Mouse (Mus musculus) spleen, postnatal 10 days (tissue): ENCODE results near the gene Slc35d2.
A peak's percentile ranks its signal among the peaks of the same experiment; 100 is the strongest.

Source experiments
- DNase-seq, 2 experiments: peaks; one replicate each; pipeline ENCODE4 v3.0.0; 2021 to 2022; ENCODE audit warnings: low spot score in 2 of 2

The Slc35d2 gene

DNA sequence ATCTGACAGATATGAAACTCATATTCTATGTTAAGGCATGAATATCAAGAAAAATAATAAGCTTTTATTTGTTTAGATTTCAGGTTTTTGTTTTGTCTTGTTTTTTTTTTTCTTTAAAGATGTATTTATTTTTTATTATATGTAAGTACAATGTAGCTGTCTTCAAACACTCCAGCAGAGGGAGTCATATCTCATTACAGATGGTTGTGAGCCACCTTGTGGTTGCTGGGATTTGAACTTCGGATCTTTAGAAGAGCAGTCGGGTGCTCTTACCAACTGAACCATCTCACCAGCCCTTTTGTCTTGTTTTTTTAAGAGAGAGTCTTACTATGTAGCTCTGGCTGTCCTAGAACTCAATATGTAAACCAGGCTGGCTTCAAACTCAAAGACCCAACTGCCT, 11.7 kb downstream of the Slc35d2 start:
- DNase-seq = no peak

DNA sequence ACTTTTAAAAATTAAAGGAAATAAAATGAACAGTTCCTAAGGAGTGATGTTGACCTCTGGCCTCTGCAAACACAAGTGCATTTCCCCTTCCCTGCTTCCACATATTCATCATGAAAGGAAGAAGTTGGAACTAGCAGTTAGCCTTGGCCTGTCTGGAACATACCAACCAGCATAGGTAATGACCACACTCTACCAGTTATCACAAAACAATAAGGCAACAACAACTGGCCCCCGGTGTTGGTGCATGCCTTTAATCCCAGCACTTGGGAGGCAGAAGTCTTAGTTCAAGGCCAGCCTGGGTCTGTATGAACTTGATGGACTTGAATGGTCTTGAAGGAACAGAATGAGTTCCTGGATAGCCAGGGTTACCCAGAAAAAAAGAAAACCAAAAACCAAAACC, 18.7 kb downstream of the Slc35d2 start:
- no peak for DNase-seq

DNA sequence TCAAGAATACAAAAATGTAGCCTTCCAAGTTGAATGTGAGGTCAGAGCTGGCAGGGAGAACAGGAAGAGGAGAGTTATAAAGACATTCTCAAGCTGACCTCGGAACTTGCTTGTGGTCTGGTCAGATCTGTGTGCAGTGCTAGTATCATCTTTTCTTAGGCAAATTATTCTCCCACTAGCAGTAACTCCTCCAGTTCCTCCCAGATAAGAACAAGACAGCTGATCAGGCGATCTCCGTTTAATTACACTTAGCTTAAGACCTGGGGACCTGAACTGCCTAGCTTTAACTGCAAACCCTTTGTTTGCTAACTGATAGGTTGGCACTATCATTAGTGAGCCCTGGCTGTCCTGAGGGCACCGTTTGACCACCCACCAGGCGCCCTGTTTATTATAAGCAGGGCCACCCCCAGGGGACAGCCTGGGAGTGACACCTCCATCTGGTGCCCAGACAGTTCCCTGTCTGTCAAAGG, 20.8 kb downstream of the Slc35d2 start:
- no peak for DNase-seq

DNA sequence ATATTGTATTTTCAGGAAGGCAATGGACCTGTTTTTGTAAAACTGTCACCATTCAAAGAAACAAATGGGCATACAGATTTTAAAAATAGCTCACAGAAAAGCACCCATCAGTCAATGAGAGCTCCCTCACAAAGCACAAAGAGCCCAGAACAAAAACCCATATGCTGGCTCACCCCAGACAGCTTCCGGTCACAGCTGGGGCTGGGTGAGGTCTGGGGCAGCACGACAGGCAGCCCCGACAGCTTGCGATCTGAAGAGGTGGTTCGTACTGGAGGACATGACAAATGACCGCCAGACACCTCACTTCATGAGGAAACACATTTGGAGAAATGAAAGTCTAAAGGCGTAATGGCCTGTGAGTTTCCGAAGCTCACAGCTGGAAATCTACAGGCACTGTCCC, 21.6 kb downstream of the Slc35d2 start:
- DNase-seq = no peak

DNA sequence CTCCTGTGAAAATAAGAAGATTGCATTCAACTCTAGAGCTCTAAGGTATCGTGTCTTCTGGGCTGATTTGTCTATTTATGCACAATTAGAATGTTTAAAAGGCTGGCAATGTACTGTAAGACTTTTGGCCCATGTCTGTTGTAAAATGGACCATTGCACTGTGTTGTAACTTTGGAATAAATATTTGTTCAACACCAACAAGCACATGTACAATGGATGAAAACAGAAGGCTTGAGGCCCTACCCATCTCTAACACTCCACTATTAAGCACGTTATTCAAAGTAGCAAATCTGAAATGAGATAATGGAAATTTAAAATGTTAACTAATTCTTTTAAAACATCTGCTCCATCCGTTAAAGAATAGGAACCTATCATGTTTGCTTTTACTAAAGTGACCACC, 22.1 kb downstream of the Slc35d2 start:
- DNase-seq = no peak

DNA sequence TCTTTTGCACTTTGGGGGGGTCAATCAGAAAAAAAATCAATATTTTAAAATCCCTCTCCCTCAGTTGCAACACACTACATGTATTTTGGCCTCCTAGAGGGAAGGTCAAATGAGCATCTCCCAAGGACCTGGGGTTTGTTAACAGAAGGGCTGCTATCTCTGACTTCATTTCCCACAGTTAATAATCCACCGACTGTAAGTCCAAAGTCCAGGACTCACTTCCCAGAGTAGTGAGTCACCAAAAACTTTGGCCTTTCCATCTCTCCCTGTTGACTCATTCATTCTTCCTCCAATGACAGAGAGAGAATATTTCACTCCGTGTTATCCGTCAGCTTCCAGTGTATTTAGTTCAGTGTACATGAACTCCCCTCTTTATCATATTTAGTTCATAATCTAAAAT, 23.5 kb downstream of the Slc35d2 start:
- no peak for DNase-seq

DNA sequence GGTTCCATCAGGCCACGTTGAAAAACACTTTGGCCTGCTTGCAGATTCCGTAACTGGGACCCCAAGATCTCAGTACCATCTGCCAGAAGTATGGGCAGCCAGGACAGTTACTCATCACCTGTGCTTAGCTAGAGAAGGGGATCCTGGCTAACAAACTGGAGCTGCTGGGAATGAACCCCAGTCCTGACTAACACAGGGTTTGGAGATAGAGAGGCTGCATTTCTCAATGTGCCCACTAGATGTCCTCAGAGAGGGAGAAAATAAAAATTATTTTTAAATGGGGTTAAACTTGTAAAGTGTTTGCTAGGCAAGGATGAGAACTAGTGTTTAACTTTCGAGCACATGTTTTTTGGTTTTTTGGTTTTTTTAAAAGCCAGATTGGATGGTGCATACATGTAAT, 29.0 kb downstream of the Slc35d2 start:
- peak; percentile 28 to 56 for DNase-seq

DNA sequence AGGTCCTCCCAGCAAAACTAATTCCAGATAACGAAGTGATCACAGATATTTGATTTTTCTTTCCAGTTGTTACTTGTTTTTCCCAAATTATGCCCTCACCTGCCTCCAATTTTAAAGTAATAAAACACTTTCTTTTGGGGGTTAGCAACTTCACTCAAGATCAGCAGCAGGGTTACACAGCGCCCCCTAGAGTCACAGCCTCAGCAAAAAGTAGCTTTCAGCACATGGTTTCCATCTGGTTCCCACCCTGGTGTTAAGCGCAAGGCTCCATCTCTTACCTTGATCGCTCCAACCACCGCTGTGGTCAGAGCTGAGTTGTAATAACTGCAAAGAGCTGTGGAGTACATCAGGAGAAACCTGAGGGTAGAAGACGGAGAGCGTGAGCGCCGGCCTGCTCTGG, 30.2 kb downstream of the Slc35d2 start:
- DNase-seq = peak; percentile 21 to 64

DNA sequence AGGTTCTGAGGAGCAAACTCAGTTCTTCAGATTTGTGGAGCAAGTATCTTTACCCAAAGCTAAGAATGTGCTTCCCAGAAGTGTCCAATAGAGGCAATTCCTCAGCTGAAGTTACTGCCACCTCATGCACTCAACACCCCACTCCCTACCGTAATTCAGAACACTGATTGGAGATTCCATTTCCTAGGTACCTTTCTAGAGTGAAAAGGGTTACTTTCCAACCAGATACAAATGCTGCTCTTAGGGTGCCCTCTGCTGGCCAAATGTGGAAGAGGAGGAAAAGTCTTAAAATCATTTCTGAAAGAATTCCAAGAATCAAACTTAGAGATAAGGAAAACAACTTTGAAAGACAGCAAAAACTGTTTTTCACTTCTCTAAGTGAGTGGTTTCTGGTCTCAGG, 35.8 kb downstream of the Slc35d2 start:
- peak; percentile 32 to 73 for DNase-seq

DNA sequence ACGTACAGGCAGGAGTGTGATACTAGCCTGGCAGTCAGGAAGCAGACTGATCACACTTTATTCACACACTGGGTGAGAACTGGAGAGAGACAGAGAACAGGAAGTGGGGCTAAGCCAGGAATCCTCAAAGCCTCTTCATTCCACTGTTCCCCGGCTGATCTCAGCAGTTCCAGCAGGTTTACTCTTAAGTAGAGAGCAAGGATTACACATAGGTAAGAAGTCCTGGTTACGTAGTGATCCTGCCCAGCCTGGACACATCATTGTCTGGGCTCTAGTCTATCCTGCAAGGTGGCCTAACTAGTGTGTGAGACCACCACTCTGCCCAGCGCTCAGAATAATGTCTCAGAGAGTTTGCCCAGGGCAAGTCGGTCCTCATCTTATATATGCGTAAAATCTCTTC, 36.4 kb downstream of the Slc35d2 start:
- DNase-seq = no peak

DNA sequence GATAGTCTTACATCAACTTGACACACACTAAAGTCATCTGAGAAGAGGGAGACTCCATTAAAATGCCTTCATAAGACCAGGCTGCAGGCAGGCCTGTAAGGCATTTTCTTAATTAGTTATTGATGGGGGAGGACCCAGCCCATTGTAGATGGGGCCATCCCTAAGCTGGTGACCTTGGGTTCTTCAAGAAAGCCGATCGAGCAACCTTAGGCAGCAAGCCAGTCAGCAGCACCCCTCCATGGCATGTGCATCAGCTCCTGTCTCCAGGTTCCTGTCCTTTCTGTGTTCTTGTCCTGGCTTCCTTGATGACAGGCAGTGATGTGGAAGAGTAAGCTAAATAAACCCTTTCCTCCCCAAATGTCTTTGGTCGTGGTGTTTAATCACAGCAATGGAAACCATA, 37.0 kb downstream of the Slc35d2 start:
- DNase-seq = no peak

DNA sequence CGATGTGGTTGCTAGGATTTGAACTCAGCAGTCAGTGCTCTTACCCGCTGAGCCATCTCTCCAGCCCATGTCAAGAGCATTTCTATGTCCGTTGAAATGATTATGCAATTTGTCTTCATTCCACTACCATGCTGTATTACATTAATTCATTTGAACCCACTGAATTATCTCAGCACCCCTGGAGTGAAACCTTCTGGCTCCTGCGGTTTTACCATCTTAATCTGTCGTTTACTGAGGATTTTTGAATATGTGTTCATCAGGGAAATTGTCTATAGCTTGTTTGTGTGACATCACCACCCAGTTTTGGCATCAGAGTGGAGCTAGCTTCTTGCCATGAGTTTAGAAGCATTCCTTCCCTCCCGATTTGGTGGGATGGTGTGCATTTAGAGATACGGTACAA, 38.2 kb downstream of the Slc35d2 start:
- DNase-seq = no peak

DNA sequence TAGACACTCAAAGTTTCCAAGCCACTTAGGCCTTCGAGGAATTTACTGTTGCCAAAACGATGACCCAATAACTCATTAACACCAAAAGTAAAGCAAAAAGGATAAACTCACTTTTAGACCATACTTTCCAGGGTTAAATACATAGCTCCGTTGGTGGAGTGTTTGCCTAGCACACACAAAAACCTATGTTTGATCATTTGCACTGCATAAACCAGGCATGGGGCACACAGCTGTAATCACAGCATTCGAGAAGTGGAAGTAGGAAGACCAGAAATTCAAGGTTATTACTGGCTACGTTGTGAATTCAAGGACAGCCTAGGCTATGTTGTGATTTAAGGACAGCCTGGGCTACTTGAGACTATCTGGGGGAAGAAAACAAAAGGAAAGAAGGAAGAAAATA, 38.9 kb downstream of the Slc35d2 start:
- no peak for DNase-seq

DNA sequence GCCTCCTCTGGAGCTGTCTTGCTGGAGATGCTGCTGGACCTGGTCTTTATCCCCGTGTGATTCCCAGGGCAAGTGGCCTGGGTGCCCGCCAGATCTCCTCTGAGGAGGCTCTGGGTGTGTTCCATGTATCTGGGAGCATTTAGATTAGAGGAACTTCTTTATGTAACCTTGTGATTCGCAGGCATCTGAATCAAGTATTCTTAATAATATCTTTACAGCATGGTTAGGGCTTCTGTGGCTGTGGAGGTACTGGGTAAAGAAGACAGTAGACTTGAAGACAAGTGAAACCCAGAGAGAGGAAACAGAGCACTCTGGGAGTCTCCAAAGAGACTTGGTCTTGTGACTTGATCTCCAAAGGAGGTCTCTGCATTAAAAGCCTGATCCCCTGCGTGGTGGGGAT, 40.0 kb downstream of the Slc35d2 start, which contains the start of gene Hsd17b3:
Hsd17b3 (minus strand) TSS at position 101 of the 400 bp plus-strand sequence.
- no peak for DNase-seq

DNA sequence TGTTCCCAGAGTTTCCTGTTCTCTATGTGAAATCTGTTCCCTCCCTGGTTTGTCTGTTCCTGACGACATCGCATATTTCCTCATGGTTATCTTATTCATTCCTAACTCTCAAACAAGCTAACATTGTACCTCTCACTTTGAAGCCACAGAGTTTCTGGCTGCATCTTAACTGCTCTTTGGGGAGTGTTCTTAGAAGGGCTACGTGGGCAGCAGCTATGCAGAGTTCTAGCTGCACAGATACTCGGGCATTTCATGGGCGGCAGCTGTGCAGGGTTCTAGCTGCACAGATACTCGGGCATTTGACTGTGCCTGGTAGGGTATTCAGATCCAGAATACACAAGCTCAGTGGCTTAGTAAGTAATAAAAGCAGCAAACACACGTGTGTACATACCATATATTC, 41.1 kb downstream of the Slc35d2 start:
- DNase-seq = no peak

DNA sequence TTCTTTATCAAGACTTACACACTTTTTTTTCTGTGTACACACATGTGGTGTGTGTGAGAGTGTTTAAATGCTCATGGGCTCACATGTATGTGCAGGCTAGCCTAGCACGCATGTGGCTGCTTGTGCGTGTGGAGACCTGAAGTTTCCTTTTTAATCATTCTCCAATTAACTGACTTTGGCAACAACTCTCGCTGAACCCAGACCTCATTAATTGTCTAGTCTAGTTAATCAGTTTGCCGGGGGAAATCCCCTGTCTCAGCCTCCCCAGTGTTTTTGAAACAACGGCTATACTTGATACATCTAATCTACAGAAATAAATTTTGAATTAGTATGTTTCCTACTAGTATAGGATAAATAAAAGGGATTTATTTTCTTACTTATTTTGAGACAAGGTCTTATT, 43.1 kb downstream of the Slc35d2 start:
- DNase-seq = no peak

DNA sequence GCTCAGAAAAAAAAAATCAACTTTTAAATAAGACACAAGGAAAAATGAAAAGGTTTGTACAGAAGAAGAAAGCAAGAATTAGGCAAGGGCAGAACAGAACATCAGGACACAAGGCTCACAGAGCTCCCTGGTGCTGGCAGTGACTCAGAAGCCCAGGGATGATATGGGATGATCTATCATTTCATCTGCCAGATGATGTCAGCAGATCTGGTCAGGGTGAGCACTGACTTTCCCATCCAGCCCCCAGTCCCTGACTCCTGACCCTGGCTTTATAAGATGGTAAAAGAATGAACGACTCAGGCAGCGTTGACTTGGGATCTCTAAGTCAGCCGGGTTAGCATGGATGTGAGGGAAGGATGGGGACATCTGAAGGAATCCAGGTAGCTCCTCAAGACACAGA, 45.8 kb downstream of the Slc35d2 start:
- no peak for DNase-seq

DNA sequence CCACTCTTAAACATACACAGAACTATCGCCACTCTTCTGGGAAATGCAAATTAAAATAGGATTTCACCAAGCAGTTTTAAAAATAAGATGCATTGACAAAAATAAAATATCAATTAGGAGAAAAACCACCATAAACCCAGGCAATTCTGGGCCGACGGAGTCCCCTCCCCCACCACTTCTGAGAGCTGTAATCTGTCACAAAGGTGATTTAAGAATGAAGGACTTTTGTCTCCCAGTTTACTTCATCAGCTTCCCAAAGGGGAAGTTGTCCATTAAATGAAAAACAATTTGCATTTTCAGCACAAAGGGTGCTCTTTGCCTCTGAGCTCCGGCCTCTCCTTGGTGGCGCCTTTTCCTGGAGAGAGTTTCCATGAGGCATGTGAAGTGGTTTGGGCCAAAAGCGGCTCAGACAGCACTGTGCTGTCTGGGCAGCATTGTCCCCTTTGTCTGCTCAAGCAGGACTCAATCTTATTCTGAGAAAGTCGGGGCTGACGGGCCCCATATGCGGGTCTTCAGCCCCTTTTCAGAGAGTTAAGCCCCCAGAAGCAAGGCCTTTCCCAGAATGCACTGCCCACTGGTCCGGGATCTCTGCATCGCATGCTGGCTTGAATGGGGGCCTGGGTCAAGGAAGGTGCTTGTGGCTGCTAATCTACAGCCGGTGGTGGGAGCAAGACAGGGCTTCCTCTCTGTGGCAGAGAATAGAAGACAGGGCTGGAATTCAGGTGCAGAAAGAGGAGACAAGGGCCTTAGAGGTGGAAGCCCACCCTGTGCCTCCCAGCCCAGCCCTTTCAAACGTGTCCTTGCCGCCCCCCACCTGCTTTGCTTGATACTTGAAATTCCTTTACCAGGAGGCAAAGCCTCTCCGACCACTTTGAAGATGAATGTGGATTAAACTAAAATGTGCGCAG, 47.9 kb downstream of the Slc35d2 start:
- no peak for DNase-seq

DNA sequence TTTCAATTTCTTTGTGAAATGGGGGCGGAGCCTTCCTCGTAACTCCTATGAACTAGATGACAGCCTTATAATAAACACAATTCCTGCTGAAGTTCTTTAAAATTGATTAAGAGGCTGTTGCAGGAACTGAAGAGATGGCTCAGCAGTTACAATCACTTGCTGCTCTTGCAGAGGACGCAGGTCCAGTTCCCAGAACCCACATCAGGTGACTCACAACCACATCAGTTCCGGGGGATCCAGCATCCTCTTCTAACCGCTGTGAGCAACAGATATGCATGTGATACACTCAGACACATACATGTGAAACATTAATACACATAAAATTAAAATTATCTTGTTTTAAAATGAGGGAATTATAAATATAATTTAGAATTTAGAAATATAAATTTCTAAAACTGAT, 51.6 kb downstream of the Slc35d2 start:
- no peak for DNase-seq

DNA sequence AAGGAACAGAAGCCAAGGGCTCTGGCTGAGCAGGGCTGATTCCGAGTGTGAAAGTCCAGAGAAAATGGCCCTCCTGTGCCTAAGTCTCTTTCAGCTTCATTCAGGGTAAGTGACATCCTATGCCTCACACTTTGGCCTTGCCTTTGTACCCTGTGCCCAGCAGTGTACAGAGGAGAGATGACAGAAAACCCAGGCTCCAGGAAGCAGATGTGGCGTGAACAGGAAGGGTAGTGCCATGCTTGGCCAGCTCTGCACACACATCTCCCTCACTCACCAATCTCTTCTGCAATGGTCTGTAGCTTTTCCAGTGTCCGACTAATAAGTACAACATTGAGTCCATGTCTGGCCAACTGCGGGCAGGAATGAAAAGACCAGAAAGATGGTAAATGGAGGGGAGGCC, 53.1 kb downstream of the Slc35d2 start:
- no peak for DNase-seq

DNA sequence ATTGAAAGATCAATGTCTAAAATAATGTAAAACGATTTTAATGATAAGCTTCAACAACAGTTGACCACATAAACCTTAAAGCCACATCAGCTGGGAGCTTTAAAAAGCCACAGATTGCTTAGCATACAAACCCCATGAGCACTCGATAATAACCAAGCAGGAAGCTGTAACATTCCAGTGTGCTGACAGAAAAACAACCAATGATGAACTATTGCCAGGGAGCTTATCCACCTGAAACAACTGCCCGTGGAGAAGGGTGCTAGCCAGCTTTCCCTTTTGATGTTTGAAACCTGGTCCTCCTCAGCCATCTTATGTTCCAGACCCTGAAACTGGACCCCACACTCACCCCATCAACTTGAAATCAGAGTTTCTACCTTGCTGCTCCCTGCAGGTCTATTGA, 62.5 kb downstream of the Slc35d2 start:
- no peak for DNase-seq

DNA sequence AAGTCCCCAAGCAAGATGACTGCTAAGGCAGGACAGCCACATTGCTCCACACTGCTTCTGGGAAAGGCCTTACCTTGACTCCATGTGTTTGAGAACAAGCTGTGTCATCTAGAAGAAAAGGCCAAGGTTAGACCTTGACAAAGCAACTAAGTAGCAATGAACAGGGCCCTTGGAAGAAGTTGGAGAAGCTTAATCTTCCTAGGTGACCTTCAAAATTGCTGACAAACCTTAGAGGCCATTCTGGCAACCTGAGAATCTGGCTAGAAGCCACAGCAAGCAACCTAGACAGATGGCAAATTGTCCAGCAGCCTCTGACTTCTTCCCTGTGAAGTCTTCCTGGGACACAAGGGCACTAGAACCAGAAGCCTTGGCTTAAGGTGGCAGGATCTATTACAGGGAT, 64.9 kb downstream of the Slc35d2 start:
- no peak for DNase-seq

DNA sequence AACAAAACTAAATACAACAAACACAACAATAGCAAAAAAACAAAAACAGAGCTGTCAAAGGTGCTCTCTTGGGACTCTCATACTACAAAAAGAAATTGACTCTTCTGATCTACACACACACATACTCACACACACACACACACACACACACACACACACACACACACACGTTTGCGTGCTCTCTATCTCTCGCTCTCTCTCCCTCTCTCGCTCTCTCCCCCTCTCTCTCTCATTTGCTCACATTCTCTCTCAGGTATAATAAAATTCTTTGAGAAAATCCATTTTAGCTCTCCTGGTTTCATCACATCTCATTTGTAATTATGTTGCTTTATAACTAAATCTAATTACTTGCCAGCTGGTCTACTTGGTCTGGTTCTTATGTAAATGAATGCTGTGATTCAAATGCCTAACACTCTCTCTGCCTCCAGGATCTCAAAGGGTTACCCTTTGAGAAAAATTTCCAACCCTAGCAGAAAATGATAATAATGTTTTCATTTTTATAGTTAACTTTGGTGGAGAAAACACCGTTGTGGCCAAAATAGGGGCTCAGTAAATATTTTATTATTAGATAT, 68.1 kb downstream of the Slc35d2 start:
- DNase-seq = no peak
